Mouse (Mus musculus): ENCODE measurements around the gene Srrm4. TPM values are rescaled to one million over a fixed set of nuclear protein-coding genes. Genes with fewer than 3 reads are reported as not detected.

Gene Srrm4
- total and polyA plus RNA-seq, 3 experiments: not detected

DNA sequence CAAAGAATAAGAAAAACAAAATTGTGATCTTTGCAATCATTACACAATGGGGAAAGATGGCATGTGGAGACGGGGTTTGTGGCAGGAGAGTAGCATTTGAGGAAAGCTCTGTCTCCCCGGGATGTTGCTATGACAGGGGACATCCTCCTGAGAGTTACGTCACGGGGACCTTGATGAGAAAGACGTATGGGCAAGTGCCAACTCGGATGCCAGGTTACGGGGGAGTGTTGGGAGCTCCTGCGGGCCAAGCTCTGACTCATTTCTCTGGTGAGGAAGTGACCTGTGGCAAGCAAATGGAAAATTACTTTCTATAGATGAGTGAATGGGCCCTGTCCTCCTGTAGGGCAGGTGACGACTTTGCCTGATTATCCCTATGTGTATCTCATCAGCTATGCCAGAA lies 26.0 kb downstream of the Srrm4 start:
- Histone ChIP-seq H3K36me3 (ENCODE audit: control insufficient read depth in 1 of 2, insufficient read depth in 2 of 2, low read length in 2 of 2) (no peaks in the 10 kb centered on the region), H3K27ac (ENCODE audit: control insufficient read depth, low read depth, low read length) (no peak overlapping the region), H3K4me1 (ENCODE audit: control insufficient read depth in 1 of 2, insufficient read depth in 2 of 2, low read length in 2 of 2) (no peaks in the 10 kb centered on the region), H3K4me3 (ENCODE audit: control insufficient read depth in 1 of 2, insufficient read depth in 1 of 2, low read depth in 2 of 2, low read length in 2 of 2) (no peak overlapping the region), H3K9me3 (replicated peaks; ENCODE audit: insufficient read depth, low read length) (no peaks in the 10 kb centered on the region), H3K79me2 (ENCODE audit: control insufficient read depth, insufficient read depth, low read length, poor library complexity) (no peaks in the 10 kb centered on the region), H3K27me3 (ENCODE audit: control insufficient read depth in 1 of 2, insufficient read depth in 2 of 2, low read length in 2 of 2) (no peaks in the 10 kb centered on the region), H3K9ac (ENCODE audit: control insufficient read depth, low read depth, low read length, poor library complexity, severe bottlenecking) (no peak overlapping the region)
- DNase-seq (ENCODE audit: low read depth, low spot score): no peak
- TF ChIP-seq ETS1 (IDR thresholded peaks at IDR 0.05; ENCODE audit: low read depth, low read length) (no peak), ZMIZ1 (IDR thresholded peaks at IDR 0.05; ENCODE audit: low read depth, low read length) (no peak), HCFC1 (IDR thresholded peaks at IDR 0.05; ENCODE audit: low read depth, low read length) (no peak), MYC (IDR thresholded peaks at IDR 0.05; ENCODE audit: low read depth, low read length) (no peak), MEF2A (IDR thresholded peaks at IDR 0.05; ENCODE audit: extremely low read depth, insufficient replicate concordance, low read depth, low read length, poor library complexity, severe bottlenecking) (no peak)

DNA sequence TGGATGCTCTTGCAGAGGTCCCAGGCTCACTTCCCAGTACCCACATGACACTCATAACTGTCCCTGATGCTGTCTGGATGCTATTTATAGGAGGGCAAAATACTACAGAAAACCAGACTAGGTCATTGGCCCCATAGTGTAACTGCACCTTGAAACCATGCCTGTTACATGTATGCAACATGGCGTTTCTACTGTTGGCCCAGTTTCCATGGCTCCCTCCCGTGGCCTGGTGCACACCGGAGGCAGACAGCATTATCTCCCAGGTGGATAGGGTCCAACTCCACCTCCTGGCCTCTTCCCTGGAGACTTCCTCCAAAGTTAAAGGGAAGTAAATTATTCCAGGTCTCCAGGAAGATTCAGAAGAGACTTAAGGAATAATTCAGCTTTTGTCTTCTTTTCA lies 27.2 kb downstream of the Srrm4 start:
- Histone ChIP-seq H3K27ac (ENCODE audit: control insufficient read depth, low read depth, low read length) (no peak overlapping the region), H3K27me3 (ENCODE audit: control insufficient read depth in 1 of 2, insufficient read depth in 2 of 2, low read length in 2 of 2) (no peaks in the 10 kb centered on the region), H3K36me3 (ENCODE audit: control insufficient read depth in 1 of 2, insufficient read depth in 2 of 2, low read length in 2 of 2) (no peaks in the 10 kb centered on the region), H3K79me2 (ENCODE audit: control insufficient read depth, insufficient read depth, low read length, poor library complexity) (no peaks in the 10 kb centered on the region), H3K4me3 (ENCODE audit: control insufficient read depth in 1 of 2, insufficient read depth in 1 of 2, low read depth in 2 of 2, low read length in 2 of 2) (no peak overlapping the region), H3K9me3 (replicated peaks; ENCODE audit: insufficient read depth, low read length) (no peaks in the 10 kb centered on the region), H3K9ac (ENCODE audit: control insufficient read depth, low read depth, low read length, poor library complexity, severe bottlenecking) (no peak overlapping the region), H3K4me1 (ENCODE audit: control insufficient read depth in 1 of 2, insufficient read depth in 2 of 2, low read length in 2 of 2) (no peaks in the 10 kb centered on the region)
- no peak for TF ChIP-seq ZKSCAN1 (IDR thresholded peaks at IDR 0.05; ENCODE audit: low read depth, low read length)
- no peak for TF ChIP-seq NELFE (IDR thresholded peaks at IDR 0.05; ENCODE audit: low read depth, low read length)
- no peak for TF ChIP-seq POLR2A (IDR thresholded peaks at IDR 0.05; ENCODE audit: control insufficient read depth in 1 of 2, insufficient read depth in 1 of 2, low read depth in 1 of 2, low read length in 2 of 2, poor library complexity in 1 of 2)
- no peak for TF ChIP-seq MAX (IDR thresholded peaks at IDR 0.05; ENCODE audit: low read length)
- no peak for TF ChIP-seq KAT2A (conservative IDR thresholded peaks at IDR 0.05; ENCODE audit: low read depth, low read length)
- TF ChIP-seq MAZ (IDR thresholded peaks at IDR 0.05; ENCODE audit: low read depth, low read length): no peak
- TF ChIP-seq MEF2A (IDR thresholded peaks at IDR 0.05; ENCODE audit: extremely low read depth, insufficient replicate concordance, low read depth, low read length, poor library complexity, severe bottlenecking): no peak
- TF ChIP-seq GATA1 (IDR thresholded peaks at IDR 0.05; ENCODE audit: low read depth, low read length): no peak
- no peak for TF ChIP-seq USF2 (IDR thresholded peaks at IDR 0.05; ENCODE audit: borderline replicate concordance in 1 of 2, insufficient read depth in 1 of 2, low read depth in 1 of 2, low read length in 2 of 2)
- TF ChIP-seq RAD21 (IDR thresholded peaks at IDR 0.05; ENCODE audit: low read depth, low read length): no peak
- no peak for TF ChIP-seq CHD2 (IDR thresholded peaks at IDR 0.05; ENCODE audit: low read length)
- no peak for TF ChIP-seq HCFC1 (IDR thresholded peaks at IDR 0.05; ENCODE audit: low read depth, low read length)
- TF ChIP-seq TBP (IDR thresholded peaks at IDR 0.05; ENCODE audit: low read depth, low read length): no peak
- no peak for DNase-seq (ENCODE audit: low read depth, low spot score)

Data from MEL (cell line).